Mouse (Mus musculus) forebrain, embryonic 10.5 days (tissue): ENCODE results near the gene BC035044. TPM values are rescaled to one million over a fixed set of nuclear protein-coding genes. Genes with fewer than 3 reads are reported as not detected.

Experiments
- DNase-seq: peaks from one replicate; pipeline ENCODE4 v3.0.0-alpha.2; 2017; ENCODE audit warnings: low spot score; ENCODE audit errors: extremely low spot score
- H3K27ac ChIP-seq: fragments of 300-500 bp; sonication (generic); 2 replicates; pipeline ENCODE4 v1.5.1; 2016; ENCODE audit warnings: mild to moderate bottlenecking
- H3K27me3 ChIP-seq: fragments of 300-500 bp; sonication (generic); 2 replicates; pipeline ENCODE4 v1.6.1; 2016; ENCODE audit warnings: mild to moderate bottlenecking; ENCODE audit not compliant: poor library complexity, severe bottlenecking
- H3K36me3 ChIP-seq: fragments of 300-500 bp; sonication (generic); replicated peaks from 2 replicates; pipeline ENCODE4 v1.6.1; 2016; ENCODE audit warnings: mild to moderate bottlenecking, moderate library complexity
- H3K4me1 ChIP-seq: fragments of 300-500 bp; sonication (generic); 2 replicates; pipeline ENCODE4 v1.6.1; 2016
- H3K4me3 ChIP-seq: fragments of 300-500 bp; sonication (generic); 2 replicates; pipeline ENCODE4 v1.5.1; 2016; ENCODE audit warnings: mild to moderate bottlenecking, moderate library complexity
- H3K9me3 ChIP-seq: fragments of 300-500 bp; sonication (generic); 2 replicates; pipeline ENCODE4 v1.6.1; 2016; ENCODE audit warnings: mild to moderate bottlenecking, moderate library complexity
- WGBS: fragments of 180-500 bp; shearing (Covaris S2); methylation state at CpG from one replicate; pipeline ENCODE4 v1.1.7; 2016; 5-methylcytosine and 5-hydroxymethylcytosine counted together
- polyA plus RNA-seq: library from polyadenylated mRNA; unstranded; fragments of >200 nt; fragmentation: Nextera tagmentation; extraction: Ambion mirVana; gene quantifications from 2 replicates; pipeline ENCODE4 v1.2.1, GENCODE M21; 2016

BC035044 gene
- polyA plus RNA-seq, 1 experiment from 2014 or later, result 0.52 TPM

- 87% methylated on average over 1 of the region's 1 CpGs for WGBS
- Histone ChIP-seq H3K4me1 (peaks cover 7% of the 10 kb centered on the region), H3K27me3 (no peaks in the 10 kb centered on the region), H3K9me3 (peaks cover 5% of the 10 kb centered on the region; the same call in 1 of the 2 replicates), H3K27ac (no peak overlapping the region), H3K4me3 (no peak overlapping the region), H3K36me3 (no peaks in the 10 kb centered on the region)
- DNase-seq, result no peak
Measured at GRCm38 (mm10) chr6:128871910-128872610, 18.9 kb downstream of the BC035044 start.

GRCm38 (mm10) chr6:128868861-128869260, 22.1 kb downstream of the BC035044 start:
- WGBS, result 9% methylated on average over 3 of the region's 3 CpGs
- DNase-seq, result no peak
- Histone ChIP-seq H3K4me1 (peaks cover 7% of the 10 kb centered on the region), H3K27ac (no peak overlapping the region), H3K9me3 (no peaks in the 10 kb centered on the region), H3K27me3 (no peaks in the 10 kb centered on the region), H3K4me3 (no peak overlapping the region), H3K36me3 (no peaks in the 10 kb centered on the region)

GRCm38 (mm10) chr6:128857976-128858375, 33.0 kb downstream of the BC035044 start:
- H3K9me3 ChIP-seq, result no peaks in the 10 kb centered on the region
- no peak overlapping the region for H3K27ac ChIP-seq
- no peaks in the 10 kb centered on the region for H3K36me3 ChIP-seq
- 88% methylated on average over 2 of the region's 2 CpGs for WGBS
- no peak for DNase-seq
- no peak overlapping the region for H3K4me3 ChIP-seq
- H3K4me1 ChIP-seq, result peaks cover 4% of the 10 kb centered on the region
- no peaks in the 10 kb centered on the region for H3K27me3 ChIP-seq

GRCm38 (mm10) chr6:128856250-128856649, 34.7 kb downstream of the BC035044 start:
- H3K27me3 ChIP-seq, result no peaks in the 10 kb centered on the region
- no peak overlapping the region for H3K4me3 ChIP-seq
- H3K9me3 ChIP-seq, result no peaks in the 10 kb centered on the region
- WGBS, result 93% methylated on average over 5 of the region's 5 CpGs
- H3K4me1 ChIP-seq, result peaks cover 4% of the 10 kb centered on the region
- H3K36me3 ChIP-seq, result no peaks in the 10 kb centered on the region
- no peak overlapping the region for H3K27ac ChIP-seq
- no peak for DNase-seq

GRCm38 (mm10) chr6:128855477-128855876, 35.4 kb downstream of the BC035044 start:
- Histone ChIP-seq H3K4me1 (peaks cover 4% of the 10 kb centered on the region), H3K27me3 (no peaks in the 10 kb centered on the region), H3K27ac (no peak overlapping the region), H3K36me3 (no peaks in the 10 kb centered on the region), H3K4me3 (no peak overlapping the region), H3K9me3 (no peaks in the 10 kb centered on the region)
- 80% methylated on average over 1 of the region's 1 CpGs for WGBS
- DNase-seq, result no peak

- H3K27ac ChIP-seq, result no peak overlapping the region
- no peak overlapping the region for H3K4me3 ChIP-seq
- no peaks in the 10 kb centered on the region for H3K9me3 ChIP-seq
- H3K36me3 ChIP-seq, result no peaks in the 10 kb centered on the region
- H3K27me3 ChIP-seq, result no peaks in the 10 kb centered on the region
- WGBS, result 98% methylated on average over 3 of the region's 3 CpGs
- no peak for DNase-seq
- H3K4me1 ChIP-seq, result peaks cover 4% of the 10 kb centered on the region
Measured at GRCm38 (mm10) chr6:128854895-128855294, 36.0 kb downstream of the BC035044 start.

GRCm38 (mm10) chr6:128854024-128854820, 36.7 kb downstream of the BC035044 start:
- 44% methylated on average over 12 of the region's 12 CpGs for WGBS
- no peaks in the 10 kb centered on the region for H3K9me3 ChIP-seq
- peak; percentile 70 for DNase-seq
- no peaks in the 10 kb centered on the region for H3K36me3 ChIP-seq
- peak overlapping the region; percentile 19; the same call in 1 of the 2 replicates for H3K4me3 ChIP-seq
- no peaks in the 10 kb centered on the region for H3K27me3 ChIP-seq
- H3K27ac ChIP-seq, result peak overlapping the region; percentile 77
- H3K4me1 ChIP-seq, result peaks cover 4% of the 10 kb centered on the region

GRCm38 (mm10) chr6:128852766-128853165, 38.2 kb downstream of the BC035044 start:
- Histone ChIP-seq H3K27me3 (no peaks in the 10 kb centered on the region), H3K27ac (no peak overlapping the region), H3K4me1 (peaks cover 4% of the 10 kb centered on the region), H3K4me3 (no peak overlapping the region), H3K36me3 (no peaks in the 10 kb centered on the region), H3K9me3 (no peaks in the 10 kb centered on the region)
- WGBS, result 88% methylated on average over 3 of the region's 3 CpGs
- DNase-seq, result no peak

GRCm38 (mm10) chr6:128851151-128851550, 39.8 kb downstream of the BC035044 start:
- no peak overlapping the region for H3K27ac ChIP-seq
- H3K9me3 ChIP-seq, result no peaks in the 10 kb centered on the region
- no peak for DNase-seq
- WGBS, result 93% methylated on average over 2 of the region's 2 CpGs
- no peaks in the 10 kb centered on the region for H3K36me3 ChIP-seq
- H3K4me1 ChIP-seq, result peaks cover 4% of the 10 kb centered on the region
- H3K27me3 ChIP-seq, result no peaks in the 10 kb centered on the region
- H3K4me3 ChIP-seq, result no peak overlapping the region

GRCm38 (mm10) chr6:128850671-128851070, 40.3 kb downstream of the BC035044 start:
- no peaks in the 10 kb centered on the region for H3K27me3 ChIP-seq
- WGBS, result 78% methylated on average over 2 of the region's 2 CpGs
- H3K4me1 ChIP-seq, result peaks cover 4% of the 10 kb centered on the region
- DNase-seq, result no peak
- no peaks in the 10 kb centered on the region for H3K36me3 ChIP-seq
- H3K27ac ChIP-seq, result no peak overlapping the region
- no peaks in the 10 kb centered on the region for H3K9me3 ChIP-seq
- H3K4me3 ChIP-seq, result no peak overlapping the region

- Histone ChIP-seq H3K27me3 (no peaks in the 10 kb centered on the region), H3K4me3 (no peak overlapping the region), H3K27ac (no peak overlapping the region), H3K9me3 (no peaks in the 10 kb centered on the region), H3K4me1 (peaks cover 10% of the 10 kb centered on the region), H3K36me3 (no peaks in the 10 kb centered on the region)
- WGBS, result 56% methylated on average over 2 of the region's 2 CpGs
- peak; percentile 55 for DNase-seq
Measured at GRCm38 (mm10) chr6:128849902-128850301, 41.0 kb downstream of the BC035044 start.

GRCm38 (mm10) chr6:128847401-128847800, 43.5 kb downstream of the BC035044 start:
- DNase-seq, result no peak
- no peak overlapping the region for H3K4me3 ChIP-seq
- no peak overlapping the region for H3K27ac ChIP-seq
- peaks cover 18% of the 10 kb centered on the region for H3K4me1 ChIP-seq
- no peaks in the 10 kb centered on the region for H3K36me3 ChIP-seq
- WGBS, result 90% methylated on average over 4 of the region's 4 CpGs
- H3K27me3 ChIP-seq, result no peaks in the 10 kb centered on the region
- H3K9me3 ChIP-seq, result no peaks in the 10 kb centered on the region

GRCm38 (mm10) chr6:128845998-128846542, 44.9 kb downstream of the BC035044 start:
- no peaks in the 10 kb centered on the region for H3K36me3 ChIP-seq
- H3K27me3 ChIP-seq, result peaks cover 4% of the 10 kb centered on the region; the same call in 1 of the 2 replicates
- H3K4me3 ChIP-seq, result no peak overlapping the region
- WGBS, result 64% methylated on average over 8 of the region's 9 CpGs
- DNase-seq, result no peak
- peaks cover 30% of the 10 kb centered on the region for H3K4me1 ChIP-seq
- no peaks in the 10 kb centered on the region for H3K9me3 ChIP-seq
- no peak overlapping the region for H3K27ac ChIP-seq
